Mouse (Mus musculus) embryonic fibroblast, embryonic 13.5 days (primary cell): Measurements from ENCODE around the gene Pcp2.

Experiments
- CTCF ChIP-seq: IDR thresholded peaks from 2 replicates; pipeline ENCODE4 v1.5.1; 2011; ENCODE audit warnings: mild to moderate bottlenecking, control low read depth, low read length, moderate library complexity, borderline replicate concordance; ENCODE audit not compliant: insufficient read depth
- POLR2A ChIP-seq: IDR thresholded peaks from 2 replicates; pipeline ENCODE4 v1.6.1; 2011; ENCODE audit warnings: low read depth, mild to moderate bottlenecking, control low read depth, low read length, moderate library complexity

DNA sequence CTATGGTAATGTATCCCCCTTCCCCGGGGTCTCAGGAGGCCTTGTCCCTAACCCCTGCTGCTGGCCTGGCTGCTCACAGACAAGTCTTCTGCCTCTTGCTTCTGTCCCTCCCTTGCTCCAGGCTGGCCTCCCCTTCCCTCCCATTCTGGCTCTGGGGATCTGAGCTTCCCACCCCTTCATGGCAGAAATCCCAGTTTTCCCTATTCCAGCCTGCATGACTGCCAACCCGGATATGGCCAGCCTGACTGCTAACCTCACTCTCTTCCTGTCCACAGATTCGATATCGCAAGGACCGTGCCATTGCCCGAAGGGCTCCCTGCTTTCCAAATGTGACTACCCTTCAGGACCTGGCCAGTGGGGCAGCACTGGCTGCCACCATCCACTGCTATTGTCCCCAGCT lies 24.9 kb downstream of the Pcp2 start:
- TF ChIP-seq CTCF (no peak), POLR2A (no peak)
